ENCODE assay signal across 38 mouse cellular contexts in genomic region chr16:49004151-49004550, GRCm38 (mm10). TPM values are rescaled to one million over a fixed set of nuclear protein-coding genes. Genes with fewer than 3 reads are reported as not detected.
A peak's percentile ranks its signal among the peaks of the same experiment; 100 is the strongest.
DNase-seq lines count a peak whose midpoint lies in the region; ATAC-seq and TF ChIP-seq lines count a peak whose summit lies in the region.
"Had no signal": no experiment of that assay in that cellular context is flagged by ENCODE, and none has a peak within 500 bp of the region (broad histone marks: within the 10 kb centered on the region; RNA-seq: fewer than 3 reads in every experiment).

No protein-coding gene starts in this region.

- H3K27ac ChIP-seq in forebrain, postnatal 0 days (ENCODE audit: low read depth, low read length), result no peak overlapping the region
- H3K27ac ChIP-seq in forebrain, embryonic 15.5 days (replicated peaks), result no peak overlapping the region
- no peak overlapping the region for H3K27ac ChIP-seq in layer of hippocampus, adult 2 months
- no peak overlapping the region for H3K27ac ChIP-seq in midbrain, embryonic 14.5 days (replicated peaks; ENCODE audit: low read depth, low read length)
- no peak overlapping the region for H3K27ac ChIP-seq in cerebellum, adult 2 months (ENCODE audit: insufficient read depth, low read length)
- H3K27ac ChIP-seq: heart, embryonic 10.5 days; heart, embryonic 15.5 days; hindbrain, embryonic 12.5 days; hindbrain, postnatal 0 days; limb, embryonic 10.5 days; limb, embryonic 15.5 days; liver, embryonic 14.5 days; macrophage; midbrain, embryonic 13.5 days; stomach, postnatal 0 days had no signal

- H3K4me1 ChIP-seq in forebrain, postnatal 0 days (ENCODE audit: insufficient read depth), result no peaks in the 10 kb centered on the region
- H3K4me1 ChIP-seq in forebrain, embryonic 15.5 days, result no peaks in the 10 kb centered on the region
- no peaks in the 10 kb centered on the region for H3K4me1 ChIP-seq in midbrain, embryonic 14.5 days (ENCODE audit: control insufficient read depth, insufficient read depth, low read length)
- H3K4me1 ChIP-seq in cerebellum, adult 2 months (ENCODE audit: control insufficient read depth, insufficient read depth, low read length), result no peaks in the 10 kb centered on the region
- H3K4me1 ChIP-seq: heart, embryonic 10.5 days; heart, embryonic 15.5 days; hindbrain, embryonic 12.5 days; limb, embryonic 10.5 days; limb, embryonic 15.5 days; midbrain, embryonic 13.5 days had no signal

- H3K36me3 ChIP-seq in forebrain, postnatal 0 days (ENCODE audit: insufficient read depth), result 0 out of 2 replicates have a peak, but pooled peaks cover 3% of the 10 kb centered on the region
- H3K36me3 ChIP-seq in forebrain, embryonic 15.5 days, result peaks cover 18% of the 10 kb centered on the region
- peaks cover 24% of the 10 kb centered on the region for H3K36me3 ChIP-seq in midbrain, embryonic 14.5 days (ENCODE audit: control insufficient read depth, insufficient read depth, low read length)

- TF ChIP-seq CTCF in forebrain, postnatal 0 days (IDR thresholded peaks at IDR 0.05; ENCODE audit: low read depth), result no peak
- TF ChIP-seq CTCF in layer of hippocampus, adult 2 months (conservative IDR thresholded peaks at IDR 0.05), result no peak
- no peak for TF ChIP-seq CTCF in cerebellum, adult 2 months (IDR thresholded peaks at IDR 0.05; ENCODE audit: borderline replicate concordance, insufficient read depth, low read depth, low read length)

- peak; percentile 25 for DNase-seq in forebrain, postnatal 0 days
- peak; percentile 31 for DNase-seq in right cerebral cortex, adult 18-20 months
- DNase-seq in right cerebral cortex, adult 2 months (ENCODE audit: low spot score in 2 of 2), result no peak
- DNase-seq in layer of hippocampus, adult 2 months (ENCODE audit: low spot score in 2 of 2), result peak; percentile 56 to 70
- peak; percentile 60 for DNase-seq in telencephalon, adult 2 months (ENCODE audit: low read depth, low spot score)
- no peak for DNase-seq in midbrain, embryonic 14.5 days
- no peak for DNase-seq in cerebellum, adult 2 months
- DNase-seq: adrenal gland, adult 8-10 months; cerebellum, adult 11-12 months; cerebellum, postnatal 14 days; gastrocnemius, postnatal 25 days; heart, adult 11 months; heart, postnatal 36 days; kidney, adult 8-10 months; kidney, postnatal 10 days; lung, adult 2 months; lung, postnatal 10 days; thymus, adult 2 months; thymus, postnatal 36 days had no signal

- H3K27me3 ChIP-seq in forebrain, postnatal 0 days (ENCODE audit: insufficient read depth, low read length), result no peaks in the 10 kb centered on the region
- H3K27me3 ChIP-seq in forebrain, embryonic 15.5 days, result no peaks in the 10 kb centered on the region
- H3K27me3 ChIP-seq in midbrain, embryonic 14.5 days (ENCODE audit: control insufficient read depth, insufficient read depth, low read length), result no peaks in the 10 kb centered on the region
- no peaks in the 10 kb centered on the region for H3K27me3 ChIP-seq in cerebellum, adult 2 months (ENCODE audit: control insufficient read depth, insufficient read depth, low read length)
- H3K27me3 ChIP-seq: heart, embryonic 15.5 days; hindbrain, embryonic 12.5 days; limb, embryonic 15.5 days; midbrain, embryonic 13.5 days had no signal

- no peak overlapping the region for H3K4me3 ChIP-seq in forebrain, postnatal 0 days (ENCODE audit: low read depth, low read length)
- H3K4me3 ChIP-seq in forebrain, embryonic 15.5 days, result no peak overlapping the region
- H3K4me3 ChIP-seq in layer of hippocampus, adult 2 months, result no peak overlapping the region
- H3K4me3 ChIP-seq in midbrain, embryonic 14.5 days (replicated peaks; ENCODE audit: low read depth, low read length), result no peak overlapping the region
- H3K4me3 ChIP-seq in cerebellum, adult 2 months (replicated peaks; ENCODE audit: insufficient read depth, low read depth, low read length), result no peak overlapping the region
- H3K4me3 ChIP-seq: erythroblast, embryonic 14.5 days; heart, embryonic 10.5 days; heart, embryonic 15.5 days; hindbrain, embryonic 12.5 days; limb, embryonic 10.5 days; limb, embryonic 15.5 days; midbrain, embryonic 13.5 days had no signal

- H3K9me3 ChIP-seq in forebrain, postnatal 0 days (ENCODE audit: low read length), result no peaks in the 10 kb centered on the region
- no peaks in the 10 kb centered on the region for H3K9me3 ChIP-seq in forebrain, embryonic 15.5 days
- H3K9me3 ChIP-seq in midbrain, embryonic 14.5 days (ENCODE audit: control insufficient read depth, low read length), result no peaks in the 10 kb centered on the region
- H3K9me3 ChIP-seq: G1E; heart, embryonic 10.5 days; heart, embryonic 15.5 days; hindbrain, embryonic 12.5 days; limb, embryonic 10.5 days; limb, embryonic 15.5 days; midbrain, embryonic 13.5 days had no signal

- no peak overlapping the region for H3K9ac ChIP-seq in forebrain, postnatal 0 days
- no peak overlapping the region for H3K9ac ChIP-seq in forebrain, embryonic 15.5 days (replicated peaks)
- no peak overlapping the region for H3K9ac ChIP-seq in midbrain, embryonic 14.5 days (replicated peaks; ENCODE audit: low read length)
- H3K9ac ChIP-seq: heart, embryonic 15.5 days; hindbrain, embryonic 12.5 days; limb, embryonic 15.5 days; liver, embryonic 14.5 days; midbrain, embryonic 13.5 days had no signal

- no peak for TF ChIP-seq POLR2A in cerebellum, adult 2 months (IDR thresholded peaks at IDR 0.05; ENCODE audit: borderline replicate concordance, insufficient read depth, low read length)

- WGBS in forebrain, postnatal 0 days, result 79% methylated on average over 5 of the region's 5 CpGs
- 84% methylated on average over 5 of the region's 5 CpGs for WGBS in forebrain, embryonic 15.5 days
- WGBS in midbrain, embryonic 14.5 days, result 92% methylated on average over 5 of the region's 5 CpGs
- WGBS in cerebellum, adult 2 months, result 74% methylated on average over 5 of the region's 5 CpGs

- ATAC-seq in forebrain, postnatal 0 days, result no peak; the same call in 1 of the 2 replicates
- ATAC-seq in forebrain, embryonic 15.5 days (replicated peaks), result no peak
- ATAC-seq in midbrain, embryonic 14.5 days (ENCODE audit: low FRiP score, low TSS enrichment), result no peak
- ATAC-seq: hindbrain, postnatal 0 days; intestine, embryonic 16.5 days; midbrain, embryonic 13.5 days had no signal

- no peak overlapping the region for H3K4me2 ChIP-seq in forebrain, postnatal 0 days (ENCODE audit: low read depth)
- no peak overlapping the region for H3K4me2 ChIP-seq in forebrain, embryonic 15.5 days (replicated peaks)
- H3K4me2 ChIP-seq in midbrain, embryonic 14.5 days (ENCODE audit: low read length), result no peak overlapping the region
- H3K4me2 ChIP-seq: heart, embryonic 15.5 days; hindbrain, embryonic 12.5 days; limb, embryonic 15.5 days; midbrain, embryonic 13.5 days had no signal

RNA-seq across cellular contexts. Expression of gene Cip2a, which starts 10.2 kb away (rescaled TPM):
- total RNA-seq in forebrain, postnatal 0 days (2014; rRNA removed), result 7.3 and 10.4 TPM in 2 replicates
- polyA plus RNA-seq in forebrain, postnatal 0 days (2015; fragmentation: Nextera tagmentation; extraction: Ambion mirVana), result 4.1 and 4.3 TPM in 2 replicates
- 17.5 and 20.0 TPM in 2 replicates for polyA plus RNA-seq in forebrain, embryonic 15.5 days (2015; fragmentation: Nextera tagmentation; extraction: Ambion mirVana)
- total RNA-seq in layer of hippocampus, adult 2 months (2021), result 1 to 10 TPM; 2.1 to 2.6 TPM
- polyA plus RNA-seq in midbrain, embryonic 14.5 days (2014; fragmentation: Nextera tagmentation; extraction: Ambion mirVana), result 6.7 and 10.9 TPM in 2 replicates
- 1.4 and 1.9 TPM in 2 replicates for polyA plus RNA-seq in cerebellum, adult 2 months (2012; rRNA removed)

RNA-seq across cellular contexts. Expression of gene Dzip3, which starts 10.2 kb away (rescaled TPM):
- total RNA-seq in forebrain, postnatal 0 days (2014; rRNA removed), result 129 and 149 TPM in 2 replicates
- polyA plus RNA-seq in forebrain, postnatal 0 days (2015; fragmentation: Nextera tagmentation; extraction: Ambion mirVana), result 35.8 and 46.7 TPM in 2 replicates
- 48.4 and 48.7 TPM in 2 replicates for polyA plus RNA-seq in forebrain, embryonic 15.5 days (2015; fragmentation: Nextera tagmentation; extraction: Ambion mirVana)
- total RNA-seq in layer of hippocampus, adult 2 months (2021), result 10 to 100 TPM; 83.7 to 84.5 TPM
- polyA plus RNA-seq in midbrain, embryonic 14.5 days (2014; fragmentation: Nextera tagmentation; extraction: Ambion mirVana), result 69.3 and 80.9 TPM in 2 replicates
- 67.2 and 76.2 TPM in 2 replicates for polyA plus RNA-seq in cerebellum, adult 2 months (2012; rRNA removed)

RNA-seq across cellular contexts. Expression of gene Myh15, which starts 53.1 kb away (rescaled TPM):
- under 0.01 and 0.05 TPM in 2 replicates for total RNA-seq in forebrain, postnatal 0 days (2014; rRNA removed)
- 0.08 TPM in 2 replicates for polyA plus RNA-seq in forebrain, postnatal 0 days (2015; fragmentation: Nextera tagmentation; extraction: Ambion mirVana)
- polyA plus RNA-seq in forebrain, embryonic 15.5 days (2015; fragmentation: Nextera tagmentation; extraction: Ambion mirVana), result 0.05 and 0.11 TPM in 2 replicates
- total RNA-seq in layer of hippocampus, adult 2 months (2021), result under 1 TPM; 0.47 to 0.77 TPM
- polyA plus RNA-seq in midbrain, embryonic 14.5 days (2014; fragmentation: Nextera tagmentation; extraction: Ambion mirVana), result not detected in 2 replicates
- polyA plus RNA-seq in cerebellum, adult 2 months (2012; rRNA removed), result 0.21 and 0.31 TPM in 2 replicates
- total RNA-seq: adrenal gland, adult 8-10 months; gastrocnemius, postnatal 25 days; heart, postnatal 36 days; megakaryocyte-erythroid progenitor cell, adult 5-6 weeks; neutrophil, adult 5-6 weeks had no signal
- polyA plus RNA-seq: C2C12; erythroblast, embryonic 14.5 days; G1E; heart, embryonic 10.5 days; heart, embryonic 15.5 days; hindbrain, embryonic 12.5 days; intestine, embryonic 16.5 days; large intestine, adult 2 months; liver, embryonic 14.5 days; lung, adult 2 months; midbrain, embryonic 13.5 days; spleen, adult 2 months; stomach, postnatal 0 days had no signal

Comparison
In these comparisons a context has a peak if more than half of its experiments do, and no peak if none do; other contexts are left out.
1. DNase-seq: peak in forebrain, postnatal 0 days (single experiment), right cerebral cortex, adult 18-20 months (single experiment), layer of hippocampus, adult 2 months (2 of 2) and telencephalon, adult 2 months (single experiment); none in right cerebral cortex, adult 2 months (0 of 2), midbrain, embryonic 14.5 days (single experiment) and cerebellum, adult 2 months (0 of 2).